Mouse (Mus musculus) limb, embryonic 13.5 days (tissue): ENCODE measurements around the gene Svs2. TPM values are rescaled to one million over a fixed set of nuclear protein-coding genes. Genes with fewer than 3 reads are reported as not detected.
"Not testable (repeated sequence)": the region's sequence is repeated elsewhere in the genome, so short reads cannot be mapped to it uniquely, and the experiment has no call there.

ENCODE experiments used
- ATAC-seq: fragments of 200-750 bp; cut with Nextera tagmentation; 2 replicates; pipeline ENCODE4 v1.8.0; 2017; ENCODE audit warnings: low read depth, moderate number of reproducible peaks, moderate TSS enrichment; ENCODE audit not compliant: low FRiP score
- H3K27ac ChIP-seq: fragments of 300-500 bp; sonication (generic); 2 replicates; pipeline ENCODE4 v1.5.1; 2015; ENCODE audit warnings: inconsistent platforms, mild to moderate bottlenecking, moderate library complexity
- H3K27me3 ChIP-seq: fragments of 300-500 bp; sonication (generic); 2 replicates; pipeline ENCODE4 v1.6.1; 2015; ENCODE audit warnings: mild to moderate bottlenecking, inconsistent platforms
- H3K36me3 ChIP-seq: fragments of 300-500 bp; sonication (generic); 2 replicates; pipeline ENCODE4 v1.6.1; 2015; ENCODE audit warnings: inconsistent platforms, mild to moderate bottlenecking, moderate library complexity
- H3K4me1 ChIP-seq: fragments of 300-500 bp; sonication (generic); 2 replicates; pipeline ENCODE4 v1.6.1; 2015; ENCODE audit warnings: inconsistent platforms
- H3K4me2 ChIP-seq: fragments of 300-500 bp; sonication (generic); replicated peaks from 2 replicates; pipeline ENCODE4 v1.6.1; 2015; ENCODE audit warnings: inconsistent platforms, mild to moderate bottlenecking, moderate library complexity
- H3K4me3 ChIP-seq: fragments of 300-500 bp; sonication (generic); 2 replicates; pipeline ENCODE4 v1.5.1; 2015; ENCODE audit warnings: moderate library complexity, mild to moderate bottlenecking, inconsistent platforms
- H3K9ac ChIP-seq: fragments of 300-500 bp; sonication (generic); 2 replicates; pipeline ENCODE4 v1.6.1; 2015; ENCODE audit warnings: mild to moderate bottlenecking, inconsistent platforms
- H3K9me3 ChIP-seq: fragments of 300-500 bp; sonication (generic); 2 replicates; pipeline ENCODE4 v1.6.1; 2016; ENCODE audit warnings: inconsistent platforms
- WGBS: fragments of 180-500 bp; shearing (Covaris S2); methylation state at CpG from one replicate; pipeline ENCODE4 v1.1.7; 2015; 5-methylcytosine and 5-hydroxymethylcytosine counted together
- polyA plus RNA-seq: library from polyadenylated mRNA; unstranded; fragments of >200 nt; fragmentation: Nextera tagmentation; extraction: Ambion mirVana; gene quantifications from 2 replicates; pipeline ENCODE4 v1.2.1, GENCODE M21; 2015

The Svs2 gene
- not detected in 2 replicates for polyA plus RNA-seq

DNA sequence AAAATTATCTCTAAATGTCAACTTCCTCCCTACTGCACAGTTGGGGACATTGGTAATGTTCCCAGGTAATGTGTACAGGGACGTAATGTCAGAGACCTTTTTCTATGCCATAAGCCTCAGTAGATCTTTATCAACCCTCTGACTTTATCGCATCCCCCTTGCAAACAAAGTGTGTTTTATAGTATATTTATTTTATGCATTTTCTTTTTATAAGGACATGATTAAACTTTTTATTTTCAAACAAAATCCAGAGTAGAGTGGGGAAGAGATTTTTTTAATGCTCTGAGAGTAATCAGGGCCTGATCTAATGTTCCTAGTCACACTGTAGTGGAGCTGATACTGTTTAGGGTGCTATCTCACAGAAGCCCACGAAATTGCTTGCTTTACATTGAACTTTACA, at the start of gene Svs2:
Gene Svs2 (minus strand): TSS at position 101 of the 400 bp plus-strand sequence.
- 81% methylated on average over 3 of the region's 3 CpGs for WGBS
- Histone ChIP-seq H3K27ac (no peak within 1 kb of the TSS), H3K4me2 (no peak within 1 kb of the TSS), H3K4me3 (no peak within 1 kb of the TSS), H3K36me3 (no peaks in the 10 kb centered on the region), H3K27me3 (no peaks in the 10 kb centered on the region), H3K4me1 (no peaks in the 10 kb centered on the region), H3K9ac (no peak within 1 kb of the TSS), H3K9me3 (no peaks in the 10 kb centered on the region)
- ATAC-seq: no peak

GRCm38 (mm10) chr2:164278359-164278758, 40.1 kb upstream of the Svs2 start, which contains the start of gene Svs4:
Svs4 (minus strand) TSS chr2:164278459.
- no peak within 1 kb of the TSS for H3K27ac ChIP-seq
- no peak within 1 kb of the TSS for H3K9ac ChIP-seq
- no peaks in the 10 kb centered on the region for H3K4me1 ChIP-seq
- no peaks in the 10 kb centered on the region for H3K27me3 ChIP-seq
- 92% methylated on average over 4 of the region's 4 CpGs for WGBS
- H3K4me3 ChIP-seq: no peak within 1 kb of the TSS
- H3K4me2 ChIP-seq: no peak within 1 kb of the TSS
- no peak for ATAC-seq
- no peaks in the 10 kb centered on the region for H3K36me3 ChIP-seq
- no peaks in the 10 kb centered on the region for H3K9me3 ChIP-seq

DNA sequence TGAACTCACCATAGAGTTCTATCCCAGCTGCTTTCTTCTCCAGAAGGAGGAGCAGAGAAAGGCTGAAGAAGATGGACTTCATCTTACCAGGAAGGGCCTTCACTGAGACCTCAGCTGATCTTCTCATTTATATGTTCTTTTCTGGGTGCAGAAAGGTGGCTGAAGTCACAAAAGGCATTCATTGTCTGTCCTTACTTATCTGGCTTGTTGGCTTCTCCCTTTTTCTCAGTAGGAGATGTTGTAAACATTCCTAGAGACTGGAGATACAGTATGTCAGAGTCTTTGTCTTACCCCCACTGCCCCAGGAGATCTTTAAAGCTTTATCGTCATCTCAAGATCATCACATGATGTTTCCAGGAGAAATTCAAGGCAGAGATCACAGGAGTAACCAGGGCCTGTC, 18.3 kb upstream of the Svs2 start, which contains the start of gene Svs3b:
Gene Svs3b (minus strand): TSS at position 101 of the 400 bp plus-strand sequence.
- not testable (repeated sequence) for ATAC-seq, H3K36me3 ChIP-seq, H3K4me3 ChIP-seq, H3K9ac ChIP-seq, H3K4me2 ChIP-seq, H3K4me1 ChIP-seq, H3K9me3 ChIP-seq, H3K27ac ChIP-seq
- H3K27me3 ChIP-seq: peaks cover 13% of the 10 kb centered on the region
- WGBS: 66% methylated on average over 1 of the region's 1 CpGs

GRCm38 (mm10) chr2:164232671-164233070, 5.6 kb downstream of the Svs2 start:
- no peaks in the 10 kb centered on the region for H3K4me1 ChIP-seq
- H3K9me3 ChIP-seq: no peaks in the 10 kb centered on the region
- no peaks in the 10 kb centered on the region for H3K27me3 ChIP-seq
- H3K4me3 ChIP-seq: no peak overlapping the region
- H3K4me2 ChIP-seq: no peak overlapping the region
- 89% methylated on average over 8 of the region's 8 CpGs for WGBS
- no peaks in the 10 kb centered on the region for H3K36me3 ChIP-seq
- no peak for ATAC-seq
- no peak overlapping the region for H3K27ac ChIP-seq
- no peak overlapping the region for H3K9ac ChIP-seq

DNA sequence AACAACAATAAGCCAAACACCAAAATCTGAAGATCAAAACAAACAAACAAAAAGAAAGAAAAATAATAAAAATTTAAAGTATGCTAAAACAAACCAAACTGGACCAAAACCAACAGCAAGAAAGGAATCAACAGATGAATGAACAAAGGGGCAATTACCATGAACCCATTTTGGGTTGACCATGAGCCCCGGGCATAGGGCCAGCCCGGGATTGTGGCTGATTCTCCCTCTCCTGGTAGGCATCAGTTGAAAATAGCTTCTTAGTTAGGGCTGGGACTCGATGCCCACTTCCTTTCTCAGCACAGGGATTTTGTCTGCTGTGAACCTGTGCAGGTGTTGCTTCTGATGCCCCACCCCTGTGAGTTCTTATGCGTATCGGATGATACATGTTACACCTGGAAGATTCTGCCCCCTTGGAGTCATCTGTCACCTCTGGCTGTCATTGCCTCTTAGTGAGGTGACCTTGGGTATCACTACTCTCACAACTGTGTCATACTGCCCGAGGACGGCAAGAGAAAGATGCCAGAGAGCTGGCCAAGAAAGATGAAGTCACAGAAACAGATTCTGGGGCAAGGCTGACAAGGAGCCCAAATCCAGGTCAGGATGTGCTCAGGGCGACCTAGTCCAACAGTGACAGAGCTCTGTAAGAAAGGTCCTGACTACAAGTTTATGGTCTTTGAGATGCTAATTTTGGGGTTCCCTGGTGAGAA, 9.8 kb downstream of the Svs2 start:
- Histone ChIP-seq H3K9ac (no peak overlapping the region), H3K4me2 (no peak overlapping the region), H3K9me3 (no peaks in the 10 kb centered on the region), H3K4me3 (no peak overlapping the region), H3K27ac (no peak overlapping the region), H3K36me3 (no peaks in the 10 kb centered on the region), H3K4me1 (no peaks in the 10 kb centered on the region), H3K27me3 (no peaks in the 10 kb centered on the region)
- ATAC-seq: no peak
- 81% methylated on average over 8 of the region's 8 CpGs for WGBS

GRCm38 (mm10) chr2:164221522-164221921, 16.7 kb downstream of the Svs2 start, which contains the start of gene Wfdc15b:
Wfdc15b (minus strand) TSS chr2:164221660.
- WGBS: 72% methylated on average over 11 of the region's 11 CpGs
- no peaks in the 10 kb centered on the region for H3K9me3 ChIP-seq
- no peak for ATAC-seq
- H3K4me2 ChIP-seq: no peak within 1 kb of the TSS
- no peaks in the 10 kb centered on the region for H3K4me1 ChIP-seq
- H3K36me3 ChIP-seq: no peaks in the 10 kb centered on the region
- no peaks in the 10 kb centered on the region for H3K27me3 ChIP-seq
- H3K4me3 ChIP-seq: no peak within 1 kb of the TSS
- H3K9ac ChIP-seq: no peak within 1 kb of the TSS
- no peak within 1 kb of the TSS for H3K27ac ChIP-seq

- ATAC-seq: no peak
These were observed 19.0 kb downstream of the Svs2 start for GRCm38 (mm10) chr2:164219295-164219694.

DNA sequence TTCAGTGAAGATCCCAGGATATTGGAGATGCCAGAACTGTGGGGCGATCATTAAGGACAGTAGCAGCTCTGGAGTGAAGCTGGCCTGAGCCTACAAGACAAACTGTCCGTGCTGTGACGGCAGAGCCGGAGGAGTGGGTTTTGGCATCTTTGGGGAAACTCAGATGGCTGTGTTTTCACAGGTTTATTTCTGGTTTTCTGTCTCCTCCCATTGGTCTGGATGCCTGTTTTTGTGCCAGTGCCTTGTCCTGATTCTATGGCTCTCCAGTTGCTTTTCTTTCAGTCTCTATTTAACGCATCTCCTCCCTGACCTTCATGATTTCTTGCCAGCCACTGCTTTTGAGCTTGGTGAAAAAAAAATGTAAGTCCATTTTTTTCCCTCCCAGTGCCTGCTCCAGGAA, 25.6 kb downstream of the Svs2 start:
- H3K9me3 ChIP-seq: 0 out of 2 replicates have a peak, but pooled peaks cover 3% of the 10 kb centered on the region
- no peak overlapping the region for H3K4me2 ChIP-seq
- ATAC-seq: no peak
- no peak overlapping the region for H3K27ac ChIP-seq
- H3K36me3 ChIP-seq: no peaks in the 10 kb centered on the region
- H3K27me3 ChIP-seq: no peaks in the 10 kb centered on the region
- 84% methylated on average over 5 of the region's 5 CpGs for WGBS
- H3K4me3 ChIP-seq: no peak overlapping the region
- no peaks in the 10 kb centered on the region for H3K4me1 ChIP-seq
- H3K9ac ChIP-seq: no peak overlapping the region

More at GRCm38 (mm10) chr2:164219295-164219694, 19.0 kb downstream of the Svs2 start:
- Histone ChIP-seq H3K9ac (no peak overlapping the region), H3K27ac (no peak overlapping the region), H3K9me3 (no peaks in the 10 kb centered on the region), H3K4me2 (no peak overlapping the region), H3K36me3 (no peaks in the 10 kb centered on the region), H3K27me3 (no peaks in the 10 kb centered on the region), H3K4me3 (no peak overlapping the region), H3K4me1 (no peaks in the 10 kb centered on the region)
- WGBS: 84% methylated on average over 9 of the region's 9 CpGs

DNA sequence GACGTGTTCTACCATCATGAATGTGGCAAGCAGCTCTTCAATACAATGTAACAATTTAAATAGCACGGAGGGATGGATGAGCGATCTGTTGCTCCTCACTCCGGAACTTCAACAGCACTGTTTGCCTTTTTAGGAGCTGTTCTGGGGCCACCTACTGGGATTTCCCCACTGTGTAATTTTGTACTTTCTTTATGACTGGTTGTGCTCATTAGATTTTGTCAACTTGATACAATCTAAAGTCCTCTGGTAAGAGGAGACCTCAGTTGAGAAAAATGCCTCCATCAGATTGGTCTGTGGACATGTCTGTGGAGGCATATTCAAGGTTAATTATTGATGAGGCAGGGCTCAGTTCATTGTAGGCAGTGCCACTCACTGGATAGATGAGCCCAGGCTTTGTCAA, 27.4 kb downstream of the Svs2 start:
- no peak for ATAC-seq
- no peak overlapping the region for H3K9ac ChIP-seq
- no peaks in the 10 kb centered on the region for H3K4me1 ChIP-seq
- H3K36me3 ChIP-seq: no peaks in the 10 kb centered on the region
- 0 out of 2 replicates have a peak, but pooled peaks cover 3% of the 10 kb centered on the region for H3K9me3 ChIP-seq
- H3K27ac ChIP-seq: no peak overlapping the region
- H3K27me3 ChIP-seq: no peaks in the 10 kb centered on the region
- H3K4me3 ChIP-seq: no peak overlapping the region
- WGBS: 86% methylated on average over 4 of the region's 4 CpGs
- H3K4me2 ChIP-seq: no peak overlapping the region

- H3K36me3 ChIP-seq: no peaks in the 10 kb centered on the region
- WGBS: 80% methylated on average over 4 of the region's 4 CpGs
These were observed 31.6 kb downstream of the Svs2 start for GRCm38 (mm10) chr2:164206676-164207075.

GRCm38 (mm10) chr2:164206011-164206410, 32.3 kb downstream of the Svs2 start:
- WGBS: 88% methylated on average over 10 of the region's 10 CpGs
- not testable (repeated sequence) for H3K27ac ChIP-seq, H3K4me2 ChIP-seq, H3K4me3 ChIP-seq, H3K27me3 ChIP-seq, ATAC-seq, H3K36me3 ChIP-seq, H3K4me1 ChIP-seq, H3K9me3 ChIP-seq, H3K9ac ChIP-seq

More at GRCm38 (mm10) chr2:164206676-164207075, 31.6 kb downstream of the Svs2 start:
- Histone ChIP-seq H3K27ac (no peak overlapping the region), H3K4me3 (no peak overlapping the region), H3K9me3 (0 out of 2 replicates have a peak, but pooled peaks cover 3% of the 10 kb centered on the region), H3K9ac (no peak overlapping the region), H3K4me1 (no peaks in the 10 kb centered on the region), H3K27me3 (no peaks in the 10 kb centered on the region), H3K4me2 (no peak overlapping the region)
- no peak for ATAC-seq

- no peak within 1 kb of the TSS for H3K9ac ChIP-seq
- H3K9me3 ChIP-seq: no peaks in the 10 kb centered on the region
- no peaks in the 10 kb centered on the region for H3K4me1 ChIP-seq
- 84% methylated on average over 20 of the region's 20 CpGs for WGBS
- H3K27ac ChIP-seq: no peak within 1 kb of the TSS
- ATAC-seq: no peak
- H3K4me2 ChIP-seq: no peak within 1 kb of the TSS
- H3K4me3 ChIP-seq: no peak within 1 kb of the TSS
- H3K27me3 ChIP-seq: no peaks in the 10 kb centered on the region
- no peaks in the 10 kb centered on the region for H3K36me3 ChIP-seq
These were observed 38.5 kb downstream of the Svs2 start, which contains the start of gene Wfdc15a for GRCm38 (mm10) chr2:164199626-164200327. Wfdc15a (minus strand) TSS chr2:164200130.
